Mouse (Mus musculus) C2C12 (cell line): Measurements from ENCODE around the gene Fus. TPM values are rescaled to one million over a fixed set of nuclear protein-coding genes. Genes with fewer than 3 reads are reported as not detected.
"Not testable (repeated sequence)": the region's sequence is repeated elsewhere in the genome, so short reads cannot be mapped to it uniquely, and the experiment has no call there.

ENCODE experiments used
- H3K27me3 ChIP-seq: one replicate; pipeline ENCODE4 v1.6.1; 2011; ENCODE audit not compliant: control insufficient read depth, insufficient read depth, insufficient read length
- H3K36me3 ChIP-seq: one replicate; pipeline ENCODE4 v1.6.1; 2011; ENCODE audit not compliant: control insufficient read depth, insufficient read depth
- H3K4me3 ChIP-seq: one replicate; pipeline ENCODE4 v1.5.1; 2011; ENCODE audit warnings: mild to moderate bottlenecking, control low read depth; ENCODE audit not compliant: poor library complexity, insufficient read depth, severe bottlenecking
- H3K79me2 ChIP-seq: one replicate; pipeline ENCODE4 v1.6.1; 2011; ENCODE audit not compliant: control insufficient read depth, insufficient read depth
- H3K79me3 ChIP-seq: one replicate; pipeline ENCODE4 v1.6.1; 2011; ENCODE audit warnings: low read depth, control low read depth
- H3ac ChIP-seq: one replicate; pipeline ENCODE3; 2011; ENCODE audit warnings: low read depth; ENCODE audit not compliant: control insufficient read depth, insufficient read length
- CEBPB ChIP-seq: IDR thresholded peaks from one replicate; pipeline ENCODE4 v1.6.1; 2011; ENCODE audit warnings: low read depth, mild to moderate bottlenecking, control low read depth, moderate library complexity
- CTCF ChIP-seq: IDR thresholded peaks from one replicate; pipeline ENCODE4 v1.5.1; 2011; ENCODE audit not compliant: control insufficient read depth, insufficient read depth, insufficient read length
- FOSL1 ChIP-seq: IDR thresholded peaks from one replicate; pipeline ENCODE4 v1.8.0; 2011; ENCODE audit warnings: mild to moderate bottlenecking, low read length; ENCODE audit not compliant: poor library complexity, insufficient read depth, severe bottlenecking
- MAX ChIP-seq: IDR thresholded peaks from one replicate; pipeline ENCODE4 v1.6.1; 2011; ENCODE audit warnings: mild to moderate bottlenecking, control low read depth
- MYOD1 ChIP-seq: IDR thresholded peaks from one replicate; pipeline ENCODE4 v1.6.1; 2011; ENCODE audit warnings: low read depth; ENCODE audit not compliant: control insufficient read depth, insufficient read length
- MYOG ChIP-seq: IDR thresholded peaks from one replicate; pipeline ENCODE4 v1.6.1; 2011; ENCODE audit not compliant: control insufficient read depth, insufficient read length; ENCODE audit errors: extremely low read depth
- USF1 ChIP-seq: IDR thresholded peaks from one replicate; pipeline ENCODE4 v1.6.1; 2011; ENCODE audit warnings: low read depth, mild to moderate bottlenecking, control low read depth, moderate library complexity
- polyA plus RNA-seq: library from polyadenylated mRNA; unstranded; fragments of >200 nt; fragmentation: generic; extraction: Trizol; gene quantifications from one replicate; pipeline ENCODE4 v1.2.1, GENCODE M21; 2012; ENCODE audit warnings: missing spikeins

Gene Fus
- polyA plus RNA-seq, 1 experiment: 468 TPM

DNA sequence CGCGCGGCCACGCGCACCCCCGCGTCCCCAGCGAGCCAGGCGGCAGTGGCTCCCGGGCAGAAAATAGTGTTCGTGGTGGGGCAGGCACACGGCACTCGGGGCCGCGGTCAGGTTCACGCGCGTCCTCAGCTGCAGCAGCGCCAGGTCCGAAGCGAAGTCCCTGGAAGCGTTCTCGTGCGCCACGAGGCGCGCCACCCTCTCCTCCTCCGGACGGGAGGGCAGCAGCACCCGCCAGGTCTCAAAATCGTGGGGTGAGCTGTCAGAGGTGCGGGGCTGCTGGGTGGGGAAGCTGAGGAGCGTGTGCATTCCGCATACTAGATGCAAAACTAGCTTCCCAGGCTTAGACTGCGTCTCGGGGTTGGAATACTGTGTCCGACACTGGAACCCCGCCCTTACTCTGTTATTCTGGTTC lies 31.5 kb upstream of the Fus start:
- H3K27me3 ChIP-seq: no peaks in the 10 kb centered on the region
- TF ChIP-seq MAX (no peak), USF1 (no peak), MYOD1 (no peak), CEBPB (no peak), MYOG (no peak), FOSL1 (no peak), CTCF (no peak)
- H3K79me2 ChIP-seq: no peaks in the 10 kb centered on the region
- H3K36me3 ChIP-seq: no peaks in the 10 kb centered on the region
- peak overlapping the region; percentile 34 for H3K4me3 ChIP-seq
- H3ac ChIP-seq: peak overlapping the region; percentile 87
- H3K79me3 ChIP-seq: no peaks in the 10 kb centered on the region

- Histone ChIP-seq H3K27me3 (no peaks in the 10 kb centered on the region), H3ac (peak overlapping the region; percentile 87), H3K4me3 (no peak overlapping the region), H3K79me3 (no peaks in the 10 kb centered on the region), H3K79me2 (no peaks in the 10 kb centered on the region), H3K36me3 (no peaks in the 10 kb centered on the region)
- no peak for TF ChIP-seq MYOD1
- no peak for TF ChIP-seq CEBPB
- no peak for TF ChIP-seq FOSL1
- TF ChIP-seq USF1: no peak
- no peak for TF ChIP-seq MAX
- TF ChIP-seq MYOG: no peak
- TF ChIP-seq CTCF: no peak
These were observed 30.9 kb upstream of the Fus start for GRCm38 (mm10) chr7:127936216-127936884.

- H3K27me3 ChIP-seq: peaks cover 30% of the 10 kb centered on the region
- not testable (repeated sequence) for H3K4me3 ChIP-seq, H3ac ChIP-seq, H3K79me3 ChIP-seq, H3K79me2 ChIP-seq, H3K36me3 ChIP-seq
These were observed 25.2 kb upstream of the Fus start for GRCm38 (mm10) chr7:127942097-127942496.

DNA sequence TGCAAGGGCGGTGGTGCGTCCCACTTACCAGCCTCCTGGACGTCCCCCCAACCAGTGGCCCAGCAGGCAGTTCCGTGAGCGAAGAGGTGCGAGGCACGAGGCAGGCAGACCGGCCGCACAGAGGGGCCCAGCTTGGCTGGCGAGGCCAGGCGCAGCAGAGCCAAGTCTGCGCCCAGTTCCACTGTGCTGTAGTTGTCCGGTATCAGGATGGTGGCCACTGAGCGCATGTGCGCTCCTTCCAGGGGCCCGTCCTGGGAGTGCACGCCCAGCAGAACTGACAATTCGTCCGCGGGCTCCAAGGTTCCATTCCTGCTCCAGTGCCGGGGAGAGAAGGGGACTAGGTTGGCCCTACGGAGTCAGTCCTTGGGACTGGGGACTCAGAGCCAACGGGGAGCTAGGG lies 22.6 kb upstream of the Fus start:
- Histone ChIP-seq H3K27me3 (peaks cover 30% of the 10 kb centered on the region), H3K79me3 (no peaks in the 10 kb centered on the region), H3K36me3 (no peaks in the 10 kb centered on the region), H3ac (no peak overlapping the region), H3K79me2 (no peaks in the 10 kb centered on the region), H3K4me3 (no peak overlapping the region)
- TF ChIP-seq FOSL1: no peak
- no peak for TF ChIP-seq MYOD1
- no peak for TF ChIP-seq MAX
- TF ChIP-seq CEBPB: no peak
- TF ChIP-seq MYOG: no peak
- TF ChIP-seq CTCF: no peak
- no peak for TF ChIP-seq USF1

GRCm38 (mm10) chr7:127946470-127947023 lies 20.7 kb upstream of the Fus start, which contains the start of gene Prss36:
Prss36 (minus strand) TSS chr7:127946725.
- Histone ChIP-seq H3K27me3 (peaks cover 30% of the 10 kb centered on the region), H3K36me3 (no peaks in the 10 kb centered on the region), H3K4me3 (no peak within 1 kb of the TSS), H3K79me2 (no peaks in the 10 kb centered on the region), H3ac (no peak within 1 kb of the TSS), H3K79me3 (no peaks in the 10 kb centered on the region)
- TF ChIP-seq MYOG: no peak
- no peak for TF ChIP-seq USF1
- no peak for TF ChIP-seq FOSL1
- TF ChIP-seq MAX: no peak
- TF ChIP-seq MYOD1: no peak
- TF ChIP-seq CEBPB: no peak
- TF ChIP-seq CTCF: no peak

GRCm38 (mm10) chr7:127952864-127953581 lies 14.2 kb upstream of the Fus start:
- Histone ChIP-seq H3K4me3 (no peak overlapping the region), H3K79me3 (no peaks in the 10 kb centered on the region), H3ac (no peak overlapping the region), H3K79me2 (no peaks in the 10 kb centered on the region), H3K36me3 (no peaks in the 10 kb centered on the region), H3K27me3 (peaks cover 11% of the 10 kb centered on the region)
- no peak for TF ChIP-seq MYOD1
- TF ChIP-seq CTCF: no peak
- no peak for TF ChIP-seq FOSL1
- TF ChIP-seq USF1: no peak
- TF ChIP-seq MAX: no peak
- TF ChIP-seq CEBPB: no peak
